Mouse (Mus musculus): ENCODE data around the gene H2-M10.6. TPM values are rescaled to one million over a fixed set of nuclear protein-coding genes. Genes with fewer than 3 reads are reported as not detected.
"Not testable (repeated sequence)": the region's sequence is repeated elsewhere in the genome, so short reads cannot be mapped to it uniquely, and the experiment has no call there.

The H2-M10.6 gene
- polyA plus RNA-seq (2014; fragmentation: Nextera tagmentation; extraction: Ambion mirVana), result not detected in 2 replicates

DNA sequence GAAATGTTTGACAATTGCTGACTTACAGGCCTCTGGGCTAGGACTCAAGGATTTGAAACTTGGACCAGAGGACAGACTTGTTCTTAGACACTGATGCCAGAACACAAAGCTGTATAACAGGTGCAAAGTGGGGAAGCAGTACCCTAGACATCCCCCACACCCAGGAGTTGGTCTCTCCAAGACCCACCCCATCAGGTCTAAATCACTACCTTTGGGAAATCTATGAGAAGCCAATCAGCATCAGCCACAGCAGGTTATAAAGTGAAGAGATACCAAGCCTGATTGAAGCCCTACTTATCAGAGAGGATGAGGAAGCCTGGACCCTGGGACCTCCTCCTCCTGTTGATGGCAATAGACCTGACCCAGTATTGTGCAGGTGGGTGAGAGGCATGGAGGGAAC, at the start of gene H2-M10.6:
Gene H2-M10.6 (plus strand): TSS at position 301 of the 400 bp plus-strand sequence.
- H3K9me3 ChIP-seq (ENCODE audit: control insufficient read depth, low read length), result no peaks in the 10 kb centered on the region
- DNase-seq (ENCODE audit: low spot score), result no peak
- ATAC-seq (ENCODE audit: low read depth), result no peak
- H3K4me1 ChIP-seq (ENCODE audit: control insufficient read depth, insufficient read depth, low read length), result no peaks in the 10 kb centered on the region
- H3K9ac ChIP-seq (ENCODE audit: low read depth, low read length), result no peak within 1 kb of the TSS
- no peak within 1 kb of the TSS for H3K27ac ChIP-seq (replicated peaks; ENCODE audit: low read depth, low read length)
- H3K36me3 ChIP-seq (ENCODE audit: control insufficient read depth, insufficient read depth, low read length), result no peaks in the 10 kb centered on the region
- no peak within 1 kb of the TSS for H3K4me2 ChIP-seq (ENCODE audit: low read depth, low read length)
- no peak within 1 kb of the TSS for H3K4me3 ChIP-seq (ENCODE audit: low read depth, low read length)
- no peaks in the 10 kb centered on the region for H3K27me3 ChIP-seq (replicated peaks; ENCODE audit: control insufficient read depth, insufficient read depth, low read length)

DNA sequence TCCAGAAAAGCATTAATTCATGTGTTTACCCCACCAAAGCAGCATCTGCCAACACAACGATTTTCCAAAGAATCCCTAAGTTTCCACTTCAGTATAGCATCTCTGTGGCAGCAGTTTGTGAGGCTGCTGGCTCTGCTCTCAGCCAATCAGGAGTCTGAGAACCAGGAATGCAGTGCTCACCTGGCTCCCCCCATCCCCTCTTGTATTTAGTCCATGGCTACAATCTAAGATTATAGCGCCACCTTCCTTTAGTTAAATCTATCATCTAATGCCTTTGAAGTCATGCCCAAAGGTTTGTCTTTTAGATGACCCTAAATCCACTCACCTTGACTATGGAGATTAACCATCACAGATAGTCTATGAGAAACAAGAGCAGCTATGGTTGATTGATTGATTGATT, 48.2 kb upstream of the H2-M10.6 start:
- H3K4me3 ChIP-seq (ENCODE audit: low read depth, low read length), result no peak overlapping the region
- H3K27me3 ChIP-seq (replicated peaks; ENCODE audit: control insufficient read depth, insufficient read depth, low read length), result no peaks in the 10 kb centered on the region
- WGBS, result 60% methylated on average over 2 of the region's 2 CpGs
- no peaks in the 10 kb centered on the region for H3K9me3 ChIP-seq (ENCODE audit: control insufficient read depth, low read length)
- DNase-seq (ENCODE audit: low spot score), result no peak
- H3K9ac ChIP-seq (ENCODE audit: low read depth, low read length), result no peak overlapping the region
- H3K4me1 ChIP-seq (ENCODE audit: control insufficient read depth, insufficient read depth, low read length), result no peaks in the 10 kb centered on the region
- H3K36me3 ChIP-seq (ENCODE audit: control insufficient read depth, insufficient read depth, low read length), result no peaks in the 10 kb centered on the region
- no peak overlapping the region for H3K4me2 ChIP-seq (ENCODE audit: low read depth, low read length)
- no peak for ATAC-seq (ENCODE audit: low read depth)
- H3K27ac ChIP-seq (replicated peaks; ENCODE audit: low read depth, low read length), result no peak overlapping the region

DNA sequence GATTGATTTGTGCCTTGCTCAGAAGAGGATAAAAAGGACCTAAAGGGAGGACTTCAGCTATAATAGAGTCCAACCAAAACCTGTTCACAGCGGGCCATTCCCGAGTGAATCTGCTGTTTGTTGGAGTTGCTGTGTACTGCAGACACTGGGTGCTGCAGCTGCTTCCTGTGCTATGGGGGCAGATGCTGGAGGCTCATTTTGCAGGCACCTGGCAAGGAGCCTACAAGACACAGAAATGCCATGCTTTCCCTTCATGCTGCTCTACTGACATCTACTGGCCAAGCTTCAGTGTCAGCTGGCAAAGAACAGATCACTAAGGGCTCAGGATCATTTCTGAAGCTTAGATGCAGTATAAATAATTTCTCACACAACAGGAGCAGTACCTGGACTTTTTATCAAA, 47.7 kb upstream of the H2-M10.6 start:
- not testable (repeated sequence) for H3K27me3 ChIP-seq (replicated peaks; ENCODE audit: control insufficient read depth, insufficient read depth, low read length); H3K36me3 ChIP-seq (ENCODE audit: control insufficient read depth, insufficient read depth, low read length); H3K27ac ChIP-seq (replicated peaks; ENCODE audit: low read depth, low read length); H3K4me3 ChIP-seq (ENCODE audit: low read depth, low read length); H3K9ac ChIP-seq (ENCODE audit: low read depth, low read length); H3K4me1 ChIP-seq (ENCODE audit: control insufficient read depth, insufficient read depth, low read length); H3K9me3 ChIP-seq (ENCODE audit: control insufficient read depth, low read length); ATAC-seq (ENCODE audit: low read depth); H3K4me2 ChIP-seq (ENCODE audit: low read depth, low read length)
- 16% methylated on average over 2 of the region's 2 CpGs for WGBS
- DNase-seq (ENCODE audit: low spot score), result peak; percentile 48

DNA sequence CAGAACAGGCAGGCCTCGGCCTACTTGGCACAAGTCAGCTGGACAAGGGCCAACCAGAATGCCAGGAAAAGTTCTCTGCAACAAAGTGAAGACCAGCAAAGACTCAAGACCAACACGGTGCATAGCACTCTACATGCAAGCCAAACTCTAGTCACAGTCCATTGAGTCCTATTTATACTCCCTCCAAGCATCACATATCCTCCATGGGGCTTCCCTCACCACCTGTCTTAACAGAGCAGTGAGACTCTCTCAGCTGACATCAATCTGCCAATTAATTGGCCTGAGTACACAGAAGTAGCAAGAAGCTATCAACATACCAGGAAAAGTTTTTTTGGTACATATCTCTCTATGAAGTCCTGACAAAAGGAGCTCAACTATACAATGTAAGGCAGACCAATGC, 46.6 kb upstream of the H2-M10.6 start:
- H3K4me2 ChIP-seq (ENCODE audit: low read depth, low read length); H3K27me3 ChIP-seq (replicated peaks; ENCODE audit: control insufficient read depth, insufficient read depth, low read length); DNase-seq (ENCODE audit: low spot score); H3K4me3 ChIP-seq (ENCODE audit: low read depth, low read length); H3K9ac ChIP-seq (ENCODE audit: low read depth, low read length); H3K27ac ChIP-seq (replicated peaks; ENCODE audit: low read depth, low read length); H3K36me3 ChIP-seq (ENCODE audit: control insufficient read depth, insufficient read depth, low read length); ATAC-seq (ENCODE audit: low read depth); H3K4me1 ChIP-seq (ENCODE audit: control insufficient read depth, insufficient read depth, low read length); H3K9me3 ChIP-seq (ENCODE audit: control insufficient read depth, low read length): not testable (repeated sequence)
- WGBS, result 54% methylated on average over 2 of the region's 2 CpGs

DNA sequence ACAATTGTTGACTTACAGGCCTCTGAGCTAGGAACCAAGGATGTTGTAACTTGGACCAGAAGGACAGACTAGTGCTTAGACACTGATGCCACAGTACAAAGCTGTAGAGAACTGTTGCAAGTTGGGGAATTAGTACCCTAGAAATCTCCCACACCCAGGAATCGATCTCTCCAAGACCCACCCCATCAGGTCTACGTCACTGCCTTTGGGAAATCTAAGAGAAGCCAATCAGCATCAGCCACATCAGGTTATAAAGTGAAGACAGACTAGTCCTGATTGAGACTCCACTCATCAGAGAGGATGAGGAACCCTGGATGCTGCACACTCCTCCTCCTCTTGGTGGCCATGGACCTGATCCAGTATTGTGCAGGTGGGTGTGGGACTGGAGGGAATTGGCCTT, 39.4 kb upstream of the H2-M10.6 start, which contains the start of gene H2-M10.5:
Gene H2-M10.5 (plus strand): TSS at position 301 of the 400 bp plus-strand sequence.
- 90% methylated on average over 2 of the region's 2 CpGs for WGBS
- not testable (repeated sequence) for DNase-seq (ENCODE audit: low spot score); H3K36me3 ChIP-seq (ENCODE audit: control insufficient read depth, insufficient read depth, low read length); H3K9me3 ChIP-seq (ENCODE audit: control insufficient read depth, low read length); H3K4me2 ChIP-seq (ENCODE audit: low read depth, low read length); H3K27me3 ChIP-seq (replicated peaks; ENCODE audit: control insufficient read depth, insufficient read depth, low read length); H3K4me3 ChIP-seq (ENCODE audit: low read depth, low read length); H3K9ac ChIP-seq (ENCODE audit: low read depth, low read length); ATAC-seq (ENCODE audit: low read depth); H3K4me1 ChIP-seq (ENCODE audit: control insufficient read depth, insufficient read depth, low read length); H3K27ac ChIP-seq (replicated peaks; ENCODE audit: low read depth, low read length)

DNA sequence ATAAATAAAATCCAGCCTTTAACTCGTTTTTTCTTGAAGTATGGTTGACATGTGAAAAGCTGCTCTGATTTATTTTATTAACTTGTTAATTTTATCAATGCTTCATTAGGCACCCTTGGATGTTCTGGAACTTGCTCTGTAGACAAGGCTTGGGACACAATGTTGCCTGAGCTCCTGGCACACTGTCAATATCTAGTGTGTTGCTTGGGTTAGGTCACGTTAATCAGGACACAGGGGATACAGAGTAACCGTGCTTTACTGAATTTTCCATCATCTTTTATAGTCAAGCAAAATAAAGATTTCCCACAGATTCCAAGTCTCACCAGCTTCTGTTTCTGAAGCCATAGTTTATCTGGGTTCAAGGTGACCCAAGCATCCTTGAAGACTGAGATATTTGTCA, 30.4 kb upstream of the H2-M10.6 start:
- H3K4me1 ChIP-seq (ENCODE audit: control insufficient read depth, insufficient read depth, low read length), result no peaks in the 10 kb centered on the region
- ATAC-seq (ENCODE audit: low read depth) (no peak), DNase-seq (ENCODE audit: low spot score) (no peak)
- H3K4me3 ChIP-seq (ENCODE audit: low read depth, low read length), result no peak overlapping the region
- 69% methylated on average over 3 of the region's 3 CpGs for WGBS
- no peak overlapping the region for H3K9ac ChIP-seq (ENCODE audit: low read depth, low read length)
- H3K27ac ChIP-seq (replicated peaks; ENCODE audit: low read depth, low read length), result no peak overlapping the region
- H3K9me3 ChIP-seq (ENCODE audit: control insufficient read depth, low read length), result no peaks in the 10 kb centered on the region
- H3K36me3 ChIP-seq (ENCODE audit: control insufficient read depth, insufficient read depth, low read length), result no peaks in the 10 kb centered on the region
- H3K27me3 ChIP-seq (replicated peaks; ENCODE audit: control insufficient read depth, insufficient read depth, low read length), result no peaks in the 10 kb centered on the region
- H3K4me2 ChIP-seq (ENCODE audit: low read depth, low read length), result no peak overlapping the region

DNA sequence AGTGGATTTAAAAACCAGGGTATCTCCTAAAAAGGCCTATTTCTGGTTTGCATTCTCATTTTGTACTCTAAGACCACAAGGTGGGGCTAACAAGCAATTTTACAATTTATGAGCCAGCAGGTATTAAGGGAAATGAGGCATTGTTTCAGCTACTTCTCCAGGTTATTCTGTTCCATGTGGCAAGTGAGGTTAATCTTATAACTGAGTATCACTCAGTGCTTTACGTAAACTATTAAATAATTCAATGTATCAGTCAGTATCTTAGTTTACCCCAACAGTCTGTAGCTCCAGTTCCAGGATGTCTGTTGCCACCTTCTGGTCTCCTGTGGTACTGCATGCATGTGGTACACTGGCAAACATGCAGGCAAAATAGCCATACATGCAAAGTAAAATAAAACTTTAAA, 25.5 kb upstream of the H2-M10.6 start:
- not testable (repeated sequence) for H3K9ac ChIP-seq (ENCODE audit: low read depth, low read length); DNase-seq (ENCODE audit: low spot score); ATAC-seq (ENCODE audit: low read depth); H3K4me2 ChIP-seq (ENCODE audit: low read depth, low read length); H3K27ac ChIP-seq (replicated peaks; ENCODE audit: low read depth, low read length); H3K36me3 ChIP-seq (ENCODE audit: control insufficient read depth, insufficient read depth, low read length); H3K4me1 ChIP-seq (ENCODE audit: control insufficient read depth, insufficient read depth, low read length); H3K27me3 ChIP-seq (replicated peaks; ENCODE audit: control insufficient read depth, insufficient read depth, low read length); H3K9me3 ChIP-seq (ENCODE audit: control insufficient read depth, low read length); H3K4me3 ChIP-seq (ENCODE audit: low read depth, low read length)
- WGBS, result 43% methylated on average over 1 of the region's 1 CpGs

DNA sequence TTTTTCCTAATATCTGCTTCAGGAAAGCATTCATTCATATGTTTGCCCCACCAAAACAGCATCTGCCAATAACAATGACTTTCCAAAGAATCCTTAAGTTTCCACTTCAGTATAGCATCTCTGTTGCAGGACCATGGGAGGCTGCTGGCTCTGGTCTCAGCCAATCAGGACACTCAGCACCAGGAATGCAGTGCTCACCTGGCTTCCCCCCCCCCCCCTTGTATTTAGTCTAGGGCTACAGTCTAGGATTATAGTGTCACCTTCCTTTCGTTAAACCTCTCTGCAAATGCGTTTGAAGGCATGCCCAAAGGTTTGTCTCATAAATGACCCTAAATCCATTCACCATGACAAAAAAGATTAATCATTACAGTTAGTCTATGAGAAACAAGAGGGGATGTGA, 23.6 kb upstream of the H2-M10.6 start:
- H3K27ac ChIP-seq (replicated peaks; ENCODE audit: low read depth, low read length), result no peak overlapping the region
- WGBS, result 81% methylated on average over 2 of the region's 2 CpGs

DNA sequence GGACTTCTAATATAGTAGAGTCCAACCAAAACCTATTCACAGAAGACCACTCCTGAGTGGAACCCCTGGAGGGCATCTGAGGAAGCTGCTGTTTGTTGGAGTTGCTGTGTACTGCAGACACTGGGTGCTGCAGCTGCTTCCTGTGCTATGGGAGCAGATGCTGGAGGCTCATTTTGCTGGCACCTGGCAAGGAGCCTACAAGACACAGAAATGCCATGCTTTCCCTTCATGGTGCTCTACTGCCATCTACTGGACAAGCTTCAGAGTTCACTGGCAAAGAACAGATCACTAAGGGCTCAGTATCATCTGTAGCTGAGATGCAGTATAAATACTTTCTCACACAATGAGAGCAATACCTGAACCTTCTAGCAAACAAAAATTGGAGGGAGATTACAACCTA, 23.2 kb upstream of the H2-M10.6 start:
- not testable (repeated sequence) for H3K27ac ChIP-seq (replicated peaks; ENCODE audit: low read depth, low read length); H3K9me3 ChIP-seq (ENCODE audit: control insufficient read depth, low read length); H3K36me3 ChIP-seq (ENCODE audit: control insufficient read depth, insufficient read depth, low read length); H3K9ac ChIP-seq (ENCODE audit: low read depth, low read length); H3K4me2 ChIP-seq (ENCODE audit: low read depth, low read length); H3K27me3 ChIP-seq (replicated peaks; ENCODE audit: control insufficient read depth, insufficient read depth, low read length); H3K4me3 ChIP-seq (ENCODE audit: low read depth, low read length); H3K4me1 ChIP-seq (ENCODE audit: control insufficient read depth, insufficient read depth, low read length)
- ATAC-seq (ENCODE audit: low read depth) (peak; percentile 47; the same call in 1 of the 2 replicates), DNase-seq (ENCODE audit: low spot score) (peak; percentile 87)

More for the DNA sequence above, 23.6 kb upstream of the H2-M10.6 start:
- ATAC-seq (ENCODE audit: low read depth) (no peak), DNase-seq (ENCODE audit: low spot score) (no peak)
- Histone ChIP-seq H3K4me3 (ENCODE audit: low read depth, low read length) (no peak overlapping the region), H3K27me3 (replicated peaks; ENCODE audit: control insufficient read depth, insufficient read depth, low read length) (no peaks in the 10 kb centered on the region), H3K36me3 (ENCODE audit: control insufficient read depth, insufficient read depth, low read length) (no peaks in the 10 kb centered on the region), H3K4me2 (ENCODE audit: low read depth, low read length) (no peak overlapping the region), H3K9ac (ENCODE audit: low read depth, low read length) (no peak overlapping the region), H3K9me3 (ENCODE audit: control insufficient read depth, low read length) (no peaks in the 10 kb centered on the region), H3K4me1 (ENCODE audit: control insufficient read depth, insufficient read depth, low read length) (no peaks in the 10 kb centered on the region)
